Mouse (Mus musculus): ENCODE measurements around the gene Dusp13. TPM values are rescaled to one million over a fixed set of nuclear protein-coding genes. Genes with fewer than 3 reads are reported as not detected.

The Dusp13 gene
- polyA plus RNA-seq (2021): 0.36 TPM

- POLR2A ChIA-PET: interaction anchor here (0.5 to 1.3 kb wide), 2 partner anchors 97 to 164 kb away, joined by 3 to 5 read pairs; no protein-coding TSS in a partner anchor
- TF ChIP-seq CTCF (IDR thresholded peaks at IDR 0.05): no peak
- no peaks in the 10 kb centered on the region for H3K27me3 ChIP-seq
- CTCF ChIA-PET: interaction anchor here (1.1 to 2.4 kb wide), 4 partner anchors 9 to 97 kb away, joined by 3 to 10 read pairs (median 5); no protein-coding TSS in a partner anchor
- DNase-seq (ENCODE audit: low read depth, low spot score): no peak
- peak; percentile 36 for ATAC-seq
- in situ Hi-C loops (cut with MboI; ENCODE audit: low pct_unique_long_range_greater_than_20kb): loop anchor here (5.0 to 10.0 kb wide), 2 partner anchors 101 to 1654 kb away; no protein-coding TSS in a partner anchor
Observed at GRCm38 (mm10) chr14:21750881-21751542, at the start of gene Dusp13. Gene Dusp13, minus strand, starts transcription at chr14:21751181.

GRCm38 (mm10) chr14:21800641-21801040 lies 49.7 kb upstream of the Dusp13 start:
- TF ChIP-seq CTCF (IDR thresholded peaks at IDR 0.05): no peak
- H3K27me3 ChIP-seq: no peaks in the 10 kb centered on the region
- ChIA-PET CTCF (no interaction called here), POLR2A (no interaction called here)
- DNase-seq (ENCODE audit: low read depth, low spot score): no peak
- in situ Hi-C loops (cut with MboI; ENCODE audit: low pct_unique_long_range_greater_than_20kb): no loop called here
- ATAC-seq: no peak

- POLR2A ChIA-PET: no interaction called here
- ATAC-seq (no peak), DNase-seq (ENCODE audit: low read depth, low spot score) (no peak)
- no peaks in the 10 kb centered on the region for H3K27me3 ChIP-seq
- CTCF ChIA-PET: interaction anchor here (1.2 to 1.6 kb wide), 2 partner anchors 13 to 50 kb away, joined by 3 to 5 read pairs; no protein-coding TSS in a partner anchor
- TF ChIP-seq CTCF (IDR thresholded peaks at IDR 0.05): no peak
- in situ Hi-C loops (cut with MboI; ENCODE audit: low pct_unique_long_range_greater_than_20kb): no loop called here
Observed at GRCm38 (mm10) chr14:21792250-21792649, 41.3 kb upstream of the Dusp13 start.

- H3K27me3 ChIP-seq: no peaks in the 10 kb centered on the region
- no peak for ATAC-seq
- CTCF ChIA-PET: interaction anchor here (1.0 to 1.2 kb wide), 2 partner anchors 21 to 50 kb away, joined by 3 to 4 read pairs; no protein-coding TSS in a partner anchor
- TF ChIP-seq CTCF (IDR thresholded peaks at IDR 0.05): no peak
- in situ Hi-C loops (cut with MboI; ENCODE audit: low pct_unique_long_range_greater_than_20kb): no loop called here
- POLR2A ChIA-PET: no interaction called here
- DNase-seq (ENCODE audit: low read depth, low spot score): no peak
Observed at GRCm38 (mm10) chr14:21791722-21792121, 40.7 kb upstream of the Dusp13 start.

- POLR2A ChIA-PET: no interaction called here
- CTCF ChIA-PET: interaction anchor here (1.0 to 1.4 kb wide), 3 partner anchors 14 to 58 kb away, joined by 3 to 4 read pairs (median 4); partner anchors contain the start of gene Comtd1
- TF ChIP-seq CTCF (IDR thresholded peaks at IDR 0.05): no peak
- DNase-seq (ENCODE audit: low read depth, low spot score): no peak
- in situ Hi-C loops (cut with MboI; ENCODE audit: low pct_unique_long_range_greater_than_20kb): no loop called here
- no peak for ATAC-seq
- H3K27me3 ChIP-seq: no peaks in the 10 kb centered on the region
Observed at GRCm38 (mm10) chr14:21790585-21791251, 39.7 kb upstream of the Dusp13 start.

- no peaks in the 10 kb centered on the region for H3K27me3 ChIP-seq
- no peak for TF ChIP-seq CTCF (IDR thresholded peaks at IDR 0.05)
- ATAC-seq: no peak
- no peak for DNase-seq (ENCODE audit: low read depth, low spot score)
- POLR2A ChIA-PET: no interaction called here
- in situ Hi-C loops (cut with MboI; ENCODE audit: low pct_unique_long_range_greater_than_20kb): no loop called here
- CTCF ChIA-PET: interaction anchor here (1.0 kb wide), 1 partner anchor 22 kb away, joined by 3 read pairs; no protein-coding TSS in a partner anchor
Observed at GRCm38 (mm10) chr14:21788121-21788520, 37.1 kb upstream of the Dusp13 start.

GRCm38 (mm10) chr14:21787374-21787773 lies 36.4 kb upstream of the Dusp13 start:
- TF ChIP-seq CTCF (IDR thresholded peaks at IDR 0.05): no peak
- in situ Hi-C loops (cut with MboI; ENCODE audit: low pct_unique_long_range_greater_than_20kb): no loop called here
- ChIA-PET CTCF (interaction anchor here (1.0 kb wide), 1 partner anchor 21 kb away, joined by 3 read pairs; no protein-coding TSS in a partner anchor), POLR2A (no interaction called here)
- ATAC-seq: peak; percentile 80
- DNase-seq (ENCODE audit: low read depth, low spot score): no peak
- H3K27me3 ChIP-seq: no peaks in the 10 kb centered on the region

GRCm38 (mm10) chr14:21786500-21786899 lies 35.5 kb upstream of the Dusp13 start:
- ATAC-seq: no peak
- H3K27me3 ChIP-seq: no peaks in the 10 kb centered on the region
- no peak for DNase-seq (ENCODE audit: low read depth, low spot score)
- TF ChIP-seq CTCF (IDR thresholded peaks at IDR 0.05): no peak
- POLR2A ChIA-PET: no interaction called here
- in situ Hi-C loops (cut with MboI; ENCODE audit: low pct_unique_long_range_greater_than_20kb): no loop called here
- CTCF ChIA-PET: interaction anchor here (0.9 to 1.0 kb wide), 2 partner anchors 13 to 35 kb away, joined by 3 to 4 read pairs; partner anchors contain the start of gene Dusp13

- DNase-seq (ENCODE audit: low read depth, low spot score) (no peak), ATAC-seq (no peak)
- in situ Hi-C loops (cut with MboI; ENCODE audit: low pct_unique_long_range_greater_than_20kb): no loop called here
- H3K27me3 ChIP-seq: no peaks in the 10 kb centered on the region
- ChIA-PET POLR2A (no interaction called here), CTCF (no interaction called here)
- no peak for TF ChIP-seq CTCF (IDR thresholded peaks at IDR 0.05)
Observed at GRCm38 (mm10) chr14:21776201-21776600, 25.2 kb upstream of the Dusp13 start.

GRCm38 (mm10) chr14:21773946-21774345 lies 23.0 kb upstream of the Dusp13 start:
- in situ Hi-C loops (cut with MboI; ENCODE audit: low pct_unique_long_range_greater_than_20kb): no loop called here
- POLR2A ChIA-PET: no interaction called here
- CTCF ChIA-PET: interaction anchor here (1.2 to 1.4 kb wide), 2 partner anchors 12 to 21 kb away, joined by 3 to 4 read pairs; no protein-coding TSS in a partner anchor
- no peak for ATAC-seq
- no peak for DNase-seq (ENCODE audit: low read depth, low spot score)
- H3K27me3 ChIP-seq: no peaks in the 10 kb centered on the region
- no peak for TF ChIP-seq CTCF (IDR thresholded peaks at IDR 0.05)
